Mouse (Mus musculus) kidney, postnatal 0 days (tissue): Measurements from ENCODE around the gene Cradd. TPM values are rescaled to one million over a fixed set of nuclear protein-coding genes. Genes with fewer than 3 reads are reported as not detected.

ENCODE experiments used
- ATAC-seq: fragments of 200-750 bp; cut with Nextera tagmentation; replicated peaks from 2 replicates; pipeline ENCODE4 v1.8.0; 2017; ENCODE audit warnings: low read depth, moderate number of reproducible peaks, moderate TSS enrichment, moderate library complexity; ENCODE audit not compliant: low FRiP score
- DNase-seq: peaks from one replicate; pipeline ENCODE4 v3.0.0-alpha.2; 2016; ENCODE audit warnings: low spot score
- H3K27ac ChIP-seq: fragments of 300-500 bp; sonication (generic); 2 replicates; pipeline ENCODE4 v1.5.1; 2014; ENCODE audit warnings: mild to moderate bottlenecking
- H3K27me3 ChIP-seq: fragments of 300-500 bp; sonication (generic); 2 replicates; pipeline ENCODE4 v1.6.1; 2014; ENCODE audit warnings: low read length, mixed read lengths; ENCODE audit not compliant: insufficient read depth
- H3K36me3 ChIP-seq: fragments of 300-500 bp; sonication (generic); 2 replicates; pipeline ENCODE4 v1.6.1; 2014; ENCODE audit warnings: low read length, mixed read lengths; ENCODE audit not compliant: insufficient read depth
- H3K4me1 ChIP-seq: fragments of 300-500 bp; sonication (generic); replicated peaks from 2 replicates; pipeline ENCODE4 v1.6.1; 2014; ENCODE audit warnings: antibody characterized with exemption, low read length, mixed read lengths; ENCODE audit not compliant: insufficient read depth
- H3K4me2 ChIP-seq: fragments of 300-500 bp; sonication (generic); 2 replicates; pipeline ENCODE4 v1.6.1; 2014; ENCODE audit warnings: mild to moderate bottlenecking, low read length, moderate library complexity, mixed read lengths
- H3K4me3 ChIP-seq: fragments of 300-500 bp; sonication (generic); replicated peaks from 2 replicates; pipeline ENCODE4 v1.5.1; 2014; ENCODE audit warnings: low read depth, low read length
- H3K9ac ChIP-seq: fragments of 300-500 bp; sonication (generic); 2 replicates; pipeline ENCODE4 v1.6.1; 2014; ENCODE audit warnings: low read depth, low read length
- H3K9me3 ChIP-seq: fragments of 300-500 bp; sonication (generic); replicated peaks from 2 replicates; pipeline ENCODE4 v1.6.1; 2016; ENCODE audit warnings: low read length, inconsistent platforms, mixed read lengths
- CTCF ChIP-seq: IDR thresholded peaks from 2 replicates; pipeline ENCODE4 v1.5.1; 2016; ENCODE audit warnings: antibody characterized with exemption, low read depth, mild to moderate bottlenecking, moderate library complexity
- WGBS: fragments of 180-500 bp; shearing (Covaris S2); extraction: QIAGEN DNeasy Blood & Tissue Kit; methylation state at CpG from one replicate; pipeline ENCODE4 v1.1.7; 2014; 5-methylcytosine and 5-hydroxymethylcytosine counted together
- polyA plus RNA-seq: library from polyadenylated mRNA; unstranded; fragments of >200 nt; fragmentation: Nextera tagmentation; extraction: Ambion mirVana; gene quantifications from 2 replicates; pipeline ENCODE4 v1.2.1, GENCODE M21; 2015

Gene Cradd
- polyA plus RNA-seq, result 10.3 and 10.5 TPM in 2 replicates

DNA sequence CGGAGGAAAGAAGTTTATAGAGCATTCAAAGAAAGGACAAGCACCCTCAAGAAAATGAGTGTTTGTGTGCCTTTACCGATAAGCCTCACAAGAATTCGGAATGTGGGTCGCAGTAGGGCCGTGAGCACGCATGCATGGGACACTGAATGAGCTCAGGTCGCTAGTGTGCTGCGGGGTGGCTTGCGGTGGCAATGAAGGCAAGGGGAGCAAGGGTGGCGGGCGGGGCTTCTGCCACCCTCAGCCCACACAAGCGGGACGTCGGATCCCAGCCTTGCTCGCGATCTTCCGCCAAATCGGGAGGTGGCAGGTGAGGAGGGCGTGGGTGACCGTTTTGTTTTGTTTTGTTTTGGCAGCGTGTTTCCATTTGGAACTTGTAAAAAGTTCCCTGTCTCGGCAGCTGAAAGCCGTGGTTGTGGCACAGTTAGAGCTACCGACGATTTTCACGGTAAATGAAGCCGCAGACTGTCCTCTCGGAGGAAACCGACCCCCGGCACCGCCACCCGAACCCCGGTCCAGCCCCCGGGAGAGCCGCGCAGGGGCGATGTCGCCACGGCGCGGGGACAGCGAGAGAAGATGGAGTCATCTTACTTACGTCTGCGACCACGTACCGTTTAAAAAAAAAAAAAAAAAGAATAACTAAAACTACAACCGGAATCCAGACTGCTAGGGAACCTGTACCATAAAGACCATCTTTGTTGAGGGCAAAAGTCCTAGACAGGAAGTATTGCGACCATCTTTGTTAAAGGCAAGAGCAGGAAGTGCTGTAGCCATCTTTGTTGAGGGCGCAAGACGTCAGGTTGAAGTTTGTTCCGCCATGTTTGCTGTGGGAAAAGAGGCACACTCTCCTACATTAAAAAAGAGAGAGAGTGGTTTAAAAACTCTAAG lies at the start of gene Cradd:
Gene Cradd, minus strand, starts transcription at position 741 of the 885 bp plus-strand sequence.
- TF ChIP-seq CTCF, result no peak
- DNase-seq (peak; percentile 99), ATAC-seq (peak; percentile 86)
- no peaks in the 10 kb centered on the region for H3K27me3 ChIP-seq
- H3K4me1 ChIP-seq, result peaks cover 10% of the 10 kb centered on the region; the same call in 1 of the 2 replicates
- H3K4me3 ChIP-seq, result peak within 1 kb of the TSS; percentile 75
- H3K4me2 ChIP-seq, result peak within 1 kb of the TSS; percentile 87
- under 1% methylated on average over 51 of the region's 51 CpGs for WGBS
- H3K9me3 ChIP-seq, result no peaks in the 10 kb centered on the region
- peak within 1 kb of the TSS; percentile 80 for H3K9ac ChIP-seq
- H3K27ac ChIP-seq, result peak within 1 kb of the TSS; percentile 93
- no peaks in the 10 kb centered on the region for H3K36me3 ChIP-seq

DNA sequence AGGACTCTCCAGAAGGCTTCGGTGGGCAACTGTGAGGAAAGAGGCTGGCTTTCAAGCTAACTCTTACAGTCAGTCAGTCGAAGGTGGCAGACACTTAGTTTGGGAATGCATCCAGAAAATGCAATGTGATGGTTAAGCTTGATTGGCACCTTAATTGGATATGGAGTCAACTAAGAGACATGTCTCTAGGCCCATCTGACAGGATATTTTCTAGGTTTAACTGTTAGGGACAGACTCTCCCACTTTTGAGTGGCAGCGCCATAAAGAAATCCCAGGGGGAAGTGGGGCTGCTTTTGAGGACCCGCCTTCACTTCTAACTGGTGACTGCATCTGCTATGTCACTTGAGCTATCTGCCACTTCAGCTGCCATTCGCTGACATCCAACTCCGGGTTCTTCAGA lies 49.4 kb upstream of the Cradd start:
- Histone ChIP-seq H3K9me3 (no peaks in the 10 kb centered on the region), H3K4me1 (no peaks in the 10 kb centered on the region), H3K4me2 (no peak overlapping the region), H3K4me3 (no peak overlapping the region), H3K27me3 (no peaks in the 10 kb centered on the region), H3K27ac (no peak overlapping the region), H3K36me3 (no peaks in the 10 kb centered on the region), H3K9ac (no peak overlapping the region)
- DNase-seq, result no peak
- WGBS, result 93% methylated on average over 6 of the region's 6 CpGs
- ATAC-seq, result no peak
- no peak for TF ChIP-seq CTCF

DNA sequence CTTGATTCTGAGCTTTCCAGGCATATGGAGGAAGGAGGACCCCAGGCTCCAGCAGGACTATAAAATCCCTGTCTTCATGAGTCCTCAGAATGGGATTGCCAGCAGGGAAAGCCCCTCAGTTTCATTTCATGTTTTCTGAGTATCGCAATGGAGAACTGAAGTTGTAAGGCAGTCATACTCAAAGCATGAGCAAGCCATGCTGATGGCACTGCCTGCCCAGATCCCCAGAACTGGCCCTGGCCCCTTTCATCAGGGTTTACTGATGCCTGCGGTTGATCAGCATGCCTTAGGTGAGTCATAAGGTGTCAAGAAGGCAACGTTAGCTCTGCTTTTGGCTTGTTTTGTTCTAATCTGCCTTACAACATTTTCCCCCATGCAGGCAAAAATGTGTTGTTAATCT lies 48.0 kb upstream of the Cradd start:
- H3K27ac ChIP-seq, result no peak overlapping the region
- no peak for TF ChIP-seq CTCF
- H3K9ac ChIP-seq, result no peak overlapping the region
- H3K4me1 ChIP-seq, result no peaks in the 10 kb centered on the region
- H3K4me3 ChIP-seq, result no peak overlapping the region
- no peaks in the 10 kb centered on the region for H3K36me3 ChIP-seq
- H3K9me3 ChIP-seq, result no peaks in the 10 kb centered on the region
- WGBS, result 92% methylated on average over 3 of the region's 3 CpGs
- DNase-seq, result no peak
- no peaks in the 10 kb centered on the region for H3K27me3 ChIP-seq
- ATAC-seq, result no peak
- no peak overlapping the region for H3K4me2 ChIP-seq

DNA sequence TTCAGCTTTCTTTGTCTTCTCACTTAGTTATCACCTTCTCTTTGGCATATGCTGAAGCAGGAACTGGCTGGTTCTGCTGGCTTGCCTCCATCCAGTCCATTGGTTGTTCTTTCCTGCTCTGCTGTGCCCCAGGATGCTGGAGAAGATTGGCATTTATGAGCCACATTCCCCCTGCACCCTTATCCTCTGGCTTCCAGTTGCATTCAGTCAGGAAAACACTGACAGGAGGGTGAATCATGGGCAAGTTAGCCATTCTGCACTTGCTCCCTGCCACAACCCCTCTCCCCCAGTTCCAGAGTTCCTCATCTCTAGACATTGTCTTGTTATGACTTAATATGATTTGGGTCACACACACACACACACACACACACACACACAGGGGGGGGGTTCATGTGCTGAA lies 45.3 kb upstream of the Cradd start:
- TF ChIP-seq CTCF, result no peak
- no peaks in the 10 kb centered on the region for H3K36me3 ChIP-seq
- H3K4me2 ChIP-seq, result no peak overlapping the region
- ATAC-seq (no peak), DNase-seq (no peak)
- no peak overlapping the region for H3K4me3 ChIP-seq
- no peaks in the 10 kb centered on the region for H3K4me1 ChIP-seq
- no peak overlapping the region for H3K9ac ChIP-seq
- H3K9me3 ChIP-seq, result no peaks in the 10 kb centered on the region
- H3K27me3 ChIP-seq, result no peaks in the 10 kb centered on the region
- no peak overlapping the region for H3K27ac ChIP-seq

DNA sequence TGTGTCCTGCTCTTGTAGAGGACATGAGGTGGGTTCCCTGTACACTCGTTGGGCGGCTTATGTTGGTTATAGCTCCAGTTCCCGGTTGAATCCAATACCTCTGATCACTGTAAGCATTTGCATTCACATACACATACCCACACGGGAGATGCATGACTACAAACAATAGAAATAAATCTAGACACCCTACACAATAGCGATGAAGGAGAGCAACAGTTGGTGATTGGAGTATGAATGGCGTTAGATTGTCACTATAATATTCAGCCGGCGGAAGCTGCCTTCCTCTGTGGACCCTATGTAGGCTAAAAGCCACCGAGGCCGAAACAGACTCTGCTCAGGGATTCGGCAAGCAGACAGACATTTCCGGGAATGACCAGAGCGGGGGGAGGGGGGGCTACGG lies 44.2 kb upstream of the Cradd start:
- H3K4me2 ChIP-seq, result no peak overlapping the region
- H3K9ac ChIP-seq, result no peak overlapping the region
- TF ChIP-seq CTCF, result no peak
- DNase-seq, result no peak
- no peaks in the 10 kb centered on the region for H3K27me3 ChIP-seq
- 90% methylated on average over 14 of the region's 14 CpGs for WGBS
- H3K27ac ChIP-seq, result no peak overlapping the region
- H3K36me3 ChIP-seq, result no peaks in the 10 kb centered on the region
- no peaks in the 10 kb centered on the region for H3K9me3 ChIP-seq
- no peak overlapping the region for H3K4me3 ChIP-seq
- H3K4me1 ChIP-seq, result no peaks in the 10 kb centered on the region
- ATAC-seq, result no peak

DNA sequence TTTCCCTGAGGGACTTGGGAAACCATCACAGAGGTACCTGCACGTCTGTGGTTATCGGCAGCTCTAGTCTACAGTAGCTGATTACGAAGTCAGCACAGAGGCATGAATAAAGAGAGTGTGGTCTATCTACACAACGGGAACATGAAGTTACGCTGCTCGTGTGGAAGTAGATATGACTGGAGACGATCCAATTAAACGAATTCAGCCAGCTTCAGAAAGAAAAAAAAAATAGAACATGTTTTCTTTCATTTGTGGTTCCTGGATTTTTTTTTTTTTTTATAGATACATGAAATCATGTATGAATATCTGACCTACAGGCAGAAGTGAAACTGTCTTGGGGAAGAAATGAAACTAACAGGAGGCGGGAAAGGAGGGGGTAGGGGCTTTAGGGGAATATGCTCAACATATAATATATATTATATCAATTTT lies 43.7 kb upstream of the Cradd start:
- Histone ChIP-seq H3K36me3 (no peaks in the 10 kb centered on the region), H3K4me1 (no peaks in the 10 kb centered on the region), H3K27me3 (no peaks in the 10 kb centered on the region), H3K9me3 (no peaks in the 10 kb centered on the region), H3K4me3 (no peak overlapping the region), H3K4me2 (no peak overlapping the region), H3K27ac (no peak overlapping the region), H3K9ac (no peak overlapping the region)
- 88% methylated on average over 9 of the region's 9 CpGs for WGBS
- no peak for TF ChIP-seq CTCF
- DNase-seq, result no peak
- ATAC-seq, result no peak
